ENCODE assay signal across 13 mouse cellular contexts in genomic region chr15:5273981-5274380, GRCm38 (mm10).
"Had no signal": no experiment of that assay in that cellular context is flagged by ENCODE, and none has a peak within 500 bp of the region (broad histone marks: within the 10 kb centered on the region; RNA-seq: fewer than 3 reads in every experiment).

No protein-coding gene starts in this region.

- H3K4me3 ChIP-seq: limb, embryonic 12.5 days; liver, embryonic 13.5 days; lung, embryonic 15.5 days; midbrain, embryonic 13.5 days had no signal

- H3K4me1 ChIP-seq: limb, embryonic 12.5 days; liver, embryonic 13.5 days; lung, embryonic 15.5 days; midbrain, embryonic 13.5 days had no signal

- H3K9me3 ChIP-seq: liver, embryonic 13.5 days; lung, embryonic 15.5 days; midbrain, embryonic 13.5 days had no signal

- H3K36me3 ChIP-seq: limb, embryonic 12.5 days; liver, embryonic 13.5 days; lung, embryonic 15.5 days; midbrain, embryonic 13.5 days had no signal

- H3K27me3 ChIP-seq: limb, embryonic 12.5 days; liver, embryonic 13.5 days; lung, embryonic 15.5 days; midbrain, embryonic 13.5 days had no signal

- H3K9ac ChIP-seq: limb, embryonic 12.5 days; liver, embryonic 13.5 days; liver, postnatal 0 days; lung, embryonic 15.5 days; midbrain, embryonic 13.5 days had no signal

- H3K4me2 ChIP-seq: limb, embryonic 12.5 days; liver, embryonic 13.5 days; lung, embryonic 15.5 days; midbrain, embryonic 13.5 days had no signal

- H3K27ac ChIP-seq: limb, embryonic 12.5 days; liver, embryonic 13.5 days; lung, embryonic 15.5 days; macrophage; midbrain, embryonic 13.5 days; stomach, postnatal 0 days had no signal

- ATAC-seq: intestine, postnatal 0 days; liver, postnatal 0 days; midbrain, embryonic 13.5 days had no signal

- DNase-seq: kidney, adult 8-10 months; kidney, postnatal 25 days; layer of hippocampus, adult 9-11 months; liver; liver, embryonic 13.5 days; liver, postnatal 0 days; lung, postnatal 14 days had no signal
